Mouse (Mus musculus) erythroblast, embryonic 14.5 days (primary cell): ENCODE data around the gene Itga2b. TPM values are rescaled to one million over a fixed set of nuclear protein-coding genes. Genes with fewer than 3 reads are reported as not detected.

Source experiments
- H3K27me3 ChIP-seq: 2 replicates; pipeline ENCODE4 v1.6.1; 2012; ENCODE audit warnings: inconsistent platforms; ENCODE audit not compliant: control insufficient read depth
- H3K36me3 ChIP-seq: 2 replicates; pipeline ENCODE4 v1.6.1; 2012; ENCODE audit warnings: mild to moderate bottlenecking, inconsistent platforms; ENCODE audit not compliant: control insufficient read depth
- H3K4me1 ChIP-seq: 2 replicates; pipeline ENCODE4 v1.6.1; 2012; ENCODE audit warnings: inconsistent platforms; ENCODE audit not compliant: control insufficient read depth
- H3K4me3 ChIP-seq: replicated peaks from 2 replicates; pipeline ENCODE3; 2012; ENCODE audit warnings: moderate library complexity, mild to moderate bottlenecking, inconsistent platforms
- H3K9me3 ChIP-seq: 2 replicates; pipeline ENCODE4 v1.6.1; 2012; ENCODE audit warnings: low read length, inconsistent platforms, mixed read lengths; ENCODE audit not compliant: control insufficient read depth
- GATA1 ChIP-seq: IDR thresholded peaks from 2 replicates; pipeline ENCODE4 v1.6.1; 2012; ENCODE audit warnings: low read length, inconsistent platforms, mixed read lengths
- TAL1 ChIP-seq: IDR thresholded peaks from 3 replicates; pipeline ENCODE4 v1.6.1; 2012; ENCODE audit warnings: low read length, inconsistent platforms, mixed read lengths
- polyA plus RNA-seq: library from polyadenylated mRNA; stranded (reverse); fragments of >175 nt; gene quantifications from 2 replicates; pipeline ENCODE4 v1.2.3, GENCODE M21; 2012

Itga2b gene
- polyA plus RNA-seq, 1 experiment = 1.7 TPM

DNA sequence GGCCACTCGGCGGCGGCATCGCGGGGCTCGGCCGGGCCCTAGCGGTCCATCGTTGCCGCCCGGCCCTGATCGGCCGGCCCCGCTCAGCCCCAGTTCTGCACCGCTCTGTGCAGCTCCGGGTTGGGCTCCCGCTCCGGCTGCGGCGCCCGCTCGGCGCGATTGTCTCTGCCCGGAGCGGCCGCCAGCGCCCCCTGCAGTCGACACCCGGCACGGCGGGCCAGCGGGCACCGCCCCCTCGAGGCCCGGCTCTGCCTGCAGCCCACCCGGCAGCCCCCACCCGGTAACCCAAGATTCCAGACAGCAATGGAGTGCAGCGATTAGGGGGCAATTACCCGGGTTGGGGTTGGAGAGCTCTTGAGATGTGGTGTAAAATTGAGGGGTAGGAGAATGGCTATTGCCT is 22.4 kb downstream of the Itga2b start, which contains the start of gene Fam171a2:
Fam171a2 (minus strand) TSS at position 186 of the 400 bp plus-strand sequence.
- H3K9me3 ChIP-seq = peaks cover 8% of the 10 kb centered on the region
- H3K4me3 ChIP-seq = peak within 1 kb of the TSS; percentile 48
- H3K36me3 ChIP-seq = no peaks in the 10 kb centered on the region
- H3K27me3 ChIP-seq = peaks cover 93% of the 10 kb centered on the region
- peaks cover 13% of the 10 kb centered on the region for H3K4me1 ChIP-seq
- TF ChIP-seq GATA1 (no peak), TAL1 (no peak)

DNA sequence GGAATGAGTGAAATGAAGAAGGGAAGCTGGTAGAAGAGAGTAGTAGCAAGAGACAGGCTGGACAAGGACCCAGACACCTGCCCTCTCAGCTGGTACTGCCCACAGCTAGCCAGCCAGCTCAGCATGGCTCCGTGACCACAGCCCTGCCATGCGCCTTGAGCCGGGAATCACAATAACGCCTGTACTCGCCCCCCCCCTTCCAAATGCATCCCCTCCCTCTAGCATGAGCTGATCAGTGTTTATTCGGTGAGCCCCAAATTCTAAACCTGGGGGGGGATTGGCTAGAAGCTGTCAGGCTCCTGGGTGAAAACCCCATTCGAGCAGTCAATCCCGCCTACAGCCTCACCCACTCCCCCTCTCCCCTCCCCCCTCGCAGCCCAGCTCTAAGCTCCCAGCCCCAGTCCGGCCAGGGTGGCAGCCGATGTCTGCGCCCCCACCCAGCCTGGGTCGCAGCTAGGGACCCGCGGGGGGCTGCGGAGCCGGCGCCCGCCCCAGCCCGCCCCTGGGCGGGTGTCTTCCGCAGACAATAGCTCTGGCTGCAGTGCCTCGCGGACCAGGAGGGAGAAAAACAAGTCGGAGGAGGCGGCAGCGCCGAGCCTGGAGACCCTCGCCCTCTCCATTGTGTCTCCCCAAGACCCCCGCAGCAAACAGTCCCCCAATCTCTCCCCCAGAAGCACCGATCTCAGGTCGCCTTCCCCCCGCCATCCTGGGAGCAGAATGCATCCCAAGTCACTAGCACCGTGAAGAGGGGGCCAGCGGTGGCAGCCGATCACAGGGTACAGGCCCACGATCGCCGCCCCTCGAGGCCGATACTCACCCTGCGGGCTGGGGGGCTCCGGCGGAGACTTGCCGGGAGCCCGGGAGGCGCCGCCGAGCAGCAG is 23.1 kb downstream of the Itga2b start:
- H3K36me3 ChIP-seq = no peaks in the 10 kb centered on the region
- peaks cover 13% of the 10 kb centered on the region for H3K4me1 ChIP-seq
- peak overlapping the region; percentile 48 for H3K4me3 ChIP-seq
- H3K9me3 ChIP-seq = peaks cover 8% of the 10 kb centered on the region
- peaks cover 88% of the 10 kb centered on the region for H3K27me3 ChIP-seq
- TF ChIP-seq GATA1 (no peak), TAL1 (no peak)

DNA sequence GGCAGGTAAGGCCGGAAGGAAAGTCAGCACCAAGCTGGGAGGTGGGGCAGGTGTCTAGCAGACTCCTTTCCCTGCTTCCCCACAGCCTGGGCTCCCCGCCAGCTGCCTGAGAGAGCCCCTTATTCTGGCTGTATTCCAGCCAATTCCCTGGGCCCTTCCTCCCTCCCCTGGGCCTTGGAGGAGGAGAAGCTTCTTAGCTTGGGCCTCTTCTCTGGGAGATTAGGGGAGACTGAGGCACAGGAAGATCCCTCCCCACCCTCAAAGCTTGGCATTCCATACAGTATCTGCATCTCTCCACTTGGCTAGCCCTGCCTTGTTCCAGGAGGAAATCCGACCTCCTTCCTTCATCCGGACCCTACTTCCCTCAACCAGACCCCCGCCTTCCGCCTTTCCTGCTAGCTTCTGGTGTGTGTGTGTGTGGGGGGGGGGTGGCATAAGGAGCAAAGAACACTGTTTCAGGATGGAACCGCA is 24.0 kb downstream of the Itga2b start:
- peaks cover 85% of the 10 kb centered on the region for H3K27me3 ChIP-seq
- H3K9me3 ChIP-seq = peaks cover 8% of the 10 kb centered on the region
- H3K4me1 ChIP-seq = peaks cover 13% of the 10 kb centered on the region
- no peaks in the 10 kb centered on the region for H3K36me3 ChIP-seq
- TF ChIP-seq TAL1 (no peak), GATA1 (no peak)
- no peak overlapping the region for H3K4me3 ChIP-seq

DNA sequence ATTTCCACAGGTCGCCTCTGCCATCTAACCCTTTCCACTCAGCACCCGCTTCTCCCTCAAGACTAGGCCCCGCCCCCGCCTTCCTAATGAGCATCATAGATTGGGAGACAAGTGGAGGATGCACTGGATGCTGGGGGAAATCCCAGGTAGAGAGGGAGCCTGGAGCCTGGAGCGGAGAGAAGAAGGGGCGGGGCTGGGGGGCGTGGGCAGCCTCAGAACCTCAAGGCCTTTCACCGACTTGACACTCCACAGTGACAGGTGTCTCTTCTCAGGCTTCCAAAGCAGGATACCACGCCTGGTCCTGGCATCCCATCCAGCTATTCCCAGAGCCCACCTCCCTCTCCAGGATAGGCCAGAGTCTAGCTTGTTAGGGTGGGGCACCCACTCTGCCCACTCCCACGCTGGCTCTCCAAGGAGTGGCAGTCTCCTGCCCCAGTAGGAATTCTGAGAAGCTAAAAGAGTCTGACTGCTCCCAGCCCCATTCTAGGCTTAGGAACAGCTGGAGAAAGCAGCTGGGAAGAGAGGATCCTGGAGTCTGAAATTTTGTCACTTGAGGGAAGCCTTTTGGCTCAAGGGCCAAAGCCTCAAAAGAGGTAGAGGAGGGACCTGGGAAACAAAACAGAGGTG is 24.5 kb downstream of the Itga2b start:
- Histone ChIP-seq H3K9me3 (peaks cover 8% of the 10 kb centered on the region), H3K4me3 (no peak overlapping the region), H3K36me3 (no peaks in the 10 kb centered on the region), H3K4me1 (peaks cover 13% of the 10 kb centered on the region), H3K27me3 (peaks cover 82% of the 10 kb centered on the region)
- no peak for TF ChIP-seq TAL1
- no peak for TF ChIP-seq GATA1

DNA sequence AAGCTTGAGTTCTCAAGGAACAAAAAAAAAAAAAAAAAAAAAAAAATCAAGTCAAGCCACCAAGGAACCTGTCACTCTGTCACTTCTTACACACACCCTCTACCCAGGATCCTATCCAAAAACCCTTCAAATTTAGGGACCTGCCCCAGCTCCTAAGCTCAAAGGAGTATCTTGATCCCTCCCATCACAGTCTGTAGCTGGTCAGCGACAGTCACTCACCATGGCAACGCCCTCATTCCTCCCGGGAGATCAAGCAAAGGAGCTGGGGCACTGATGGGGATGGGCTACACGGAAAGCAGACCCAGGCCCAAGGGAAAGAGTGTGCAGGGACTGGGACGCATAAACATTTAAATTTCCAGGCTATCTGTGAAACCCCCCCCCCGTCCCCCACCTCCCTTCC is 25.1 kb downstream of the Itga2b start:
- no peaks in the 10 kb centered on the region for H3K36me3 ChIP-seq
- TF ChIP-seq GATA1 = no peak

DNA sequence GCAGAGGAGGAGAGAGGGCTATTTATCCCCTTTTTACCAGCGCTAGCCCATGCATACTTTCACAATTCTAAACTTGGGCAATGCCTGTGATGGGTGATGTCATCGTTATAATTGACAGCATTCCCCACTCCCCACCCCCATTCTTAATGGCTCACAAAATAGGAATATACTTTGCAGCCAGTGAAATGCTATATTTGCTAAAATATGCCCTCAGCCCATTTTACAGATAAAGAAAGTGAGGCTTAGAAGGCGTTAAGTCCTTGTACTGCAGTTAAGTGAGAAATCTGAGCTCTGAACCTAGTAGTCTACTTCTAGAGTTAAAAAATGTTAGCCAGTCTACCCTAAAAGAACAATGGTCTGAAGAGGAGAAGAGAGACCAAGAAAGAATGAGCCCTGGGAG is 25.6 kb downstream of the Itga2b start:
- TF ChIP-seq GATA1 (no peak), TAL1 (no peak)
- Histone ChIP-seq H3K27me3 (peaks cover 82% of the 10 kb centered on the region), H3K36me3 (no peaks in the 10 kb centered on the region), H3K4me3 (no peak overlapping the region), H3K4me1 (peaks cover 13% of the 10 kb centered on the region), H3K9me3 (peaks cover 8% of the 10 kb centered on the region)

More for the DNA sequence above, 25.1 kb downstream of the Itga2b start:
- H3K27me3 ChIP-seq = peaks cover 82% of the 10 kb centered on the region
- peaks cover 13% of the 10 kb centered on the region for H3K4me1 ChIP-seq
- peaks cover 8% of the 10 kb centered on the region for H3K9me3 ChIP-seq
- no peak overlapping the region for H3K4me3 ChIP-seq

DNA sequence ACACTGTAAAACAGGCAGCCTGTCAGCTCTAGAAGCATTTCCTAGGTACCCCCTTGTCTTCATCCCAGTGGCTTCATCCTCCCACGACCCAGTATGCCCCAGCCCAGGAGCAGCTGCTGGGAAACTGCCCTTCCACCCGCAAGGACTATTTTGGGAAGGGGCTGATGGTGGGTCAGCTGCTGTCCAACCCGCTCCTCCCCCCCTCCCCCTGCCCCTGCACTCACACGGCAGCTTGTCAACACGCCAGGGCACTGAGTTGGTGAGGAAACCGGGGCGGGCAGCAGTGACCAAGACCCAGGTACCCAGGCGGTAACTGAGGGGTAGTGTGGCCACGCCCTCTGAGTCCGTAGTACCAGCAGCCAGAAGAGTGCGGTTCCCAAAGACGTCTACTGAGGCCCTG is 26.2 kb downstream of the Itga2b start:
- TF ChIP-seq GATA1 = no peak
- Histone ChIP-seq H3K4me1 (peaks cover 13% of the 10 kb centered on the region), H3K36me3 (no peaks in the 10 kb centered on the region), H3K4me3 (no peak overlapping the region), H3K27me3 (peaks cover 82% of the 10 kb centered on the region), H3K9me3 (peaks cover 10% of the 10 kb centered on the region)

DNA sequence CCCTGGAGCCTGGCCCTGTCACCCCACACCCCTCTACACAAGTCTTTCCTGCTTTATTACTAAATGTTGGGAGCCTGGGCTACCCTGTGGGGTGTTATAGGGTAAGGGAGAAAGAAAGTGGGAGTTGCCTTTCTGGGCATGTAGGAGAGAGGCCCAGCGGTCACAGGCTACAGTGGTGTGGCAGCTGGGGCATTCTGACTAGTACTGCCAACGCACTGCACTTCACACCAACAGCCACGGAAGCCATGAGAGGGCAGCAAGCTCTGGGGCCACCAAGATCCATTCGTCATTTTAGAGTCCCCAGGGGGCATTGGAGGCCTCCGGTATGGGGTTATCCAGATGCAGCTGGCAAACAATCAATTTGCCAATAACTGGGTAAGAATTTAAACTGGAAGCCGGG is 27.8 kb downstream of the Itga2b start:
- H3K4me1 ChIP-seq = peaks cover 20% of the 10 kb centered on the region
- peaks cover 82% of the 10 kb centered on the region for H3K27me3 ChIP-seq
- no peak for TF ChIP-seq GATA1
- TF ChIP-seq TAL1 = no peak
- H3K36me3 ChIP-seq = no peaks in the 10 kb centered on the region
- H3K4me3 ChIP-seq = no peak overlapping the region
- H3K9me3 ChIP-seq = peaks cover 18% of the 10 kb centered on the region

DNA sequence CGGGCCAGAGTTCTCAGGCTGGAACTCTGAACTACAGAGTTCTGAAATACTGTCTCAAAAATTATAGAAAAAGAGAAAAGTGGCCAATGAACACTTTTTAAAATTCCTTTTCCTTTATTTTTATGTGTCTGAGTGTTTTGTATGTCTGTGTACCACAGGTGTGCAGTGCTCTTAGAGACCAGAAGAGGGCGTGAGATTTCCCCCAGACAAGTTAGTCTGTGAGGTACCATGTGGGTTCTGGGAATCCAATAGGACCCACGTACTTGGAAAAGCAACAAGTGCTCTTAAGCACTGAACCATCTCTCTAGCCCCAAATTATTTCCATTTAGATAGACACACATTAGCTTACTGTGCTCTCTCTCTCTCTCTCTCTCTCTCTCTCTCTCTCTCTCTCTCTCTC is 28.5 kb downstream of the Itga2b start:
- Histone ChIP-seq H3K9me3 (peaks cover 17% of the 10 kb centered on the region), H3K36me3 (peaks cover under 1% of the 10 kb centered on the region; the same call in 1 of the 2 replicates), H3K27me3 (peaks cover 82% of the 10 kb centered on the region), H3K4me3 (no peak overlapping the region), H3K4me1 (peaks cover 15% of the 10 kb centered on the region)
- no peak for TF ChIP-seq GATA1
- no peak for TF ChIP-seq TAL1
